In the genomic region with DNA sequence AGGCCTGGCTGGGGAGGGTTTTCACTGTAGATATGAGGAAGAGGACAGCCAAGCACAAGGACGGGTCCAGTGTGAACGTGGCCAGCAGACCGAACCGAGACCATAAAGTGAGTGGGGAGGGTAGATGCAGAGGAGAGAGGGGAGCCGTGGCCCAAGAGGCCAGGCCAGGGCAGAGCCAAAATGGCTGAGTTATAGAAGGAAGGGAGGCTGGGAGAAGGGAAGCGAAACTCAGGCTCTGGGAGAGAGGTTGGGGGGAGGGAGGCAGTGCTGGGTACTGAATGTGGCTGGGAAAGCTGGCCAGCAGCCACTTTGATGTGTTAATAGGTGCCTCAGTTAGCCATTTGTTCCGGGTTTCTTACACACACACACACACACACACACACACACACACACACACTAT, we compare ENCODE assay signal across 12 mouse cellular contexts. TPM values are rescaled to one million over a fixed set of nuclear protein-coding genes. Genes with fewer than 3 reads are reported as not detected.
DNase-seq lines count a peak whose midpoint lies in the region; ATAC-seq and TF ChIP-seq lines count a peak whose summit lies in the region.
"Had no signal": no experiment of that assay in that cellular context is flagged by ENCODE, and none has a peak within 500 bp of the region (broad histone marks: within the 10 kb centered on the region; RNA-seq: fewer than 3 reads in every experiment).

No protein-coding gene starts in this region.

- 0 out of 2 replicates have a peak, but pooled peaks have one; percentile 44 for ATAC-seq in hindbrain, embryonic 16.5 days
- no peak for ATAC-seq in limb, embryonic 12.5 days (ENCODE audit: insufficient number of reproducible peaks, insufficient read depth, low FRiP score, low TSS enrichment, low read depth)

- H3K27ac ChIP-seq in hindbrain, embryonic 16.5 days (ENCODE audit: low read depth, low read length), result no peak overlapping the region; the same call in 1 of the 2 replicates
- no peak overlapping the region for H3K27ac ChIP-seq in hindbrain, embryonic 10.5 days
- peak overlapping the region; percentile 1; the same call in 1 of the 2 replicates for H3K27ac ChIP-seq in spleen, adult 2 months (ENCODE audit: insufficient read depth, low read length)
- H3K27ac ChIP-seq in limb, embryonic 12.5 days, result peak overlapping the region; percentile 47; the same call in 1 of the 2 replicates
- H3K27ac ChIP-seq: kidney, postnatal 0 days had no signal

- no peak for DNase-seq in hindbrain, embryonic 10.5 days (ENCODE audit: low spot score)
- no peak for DNase-seq in spleen, adult 2 months (ENCODE audit: low read depth in 1 of 2, low spot score in 2 of 2)
- no peak for DNase-seq in spleen, adult 18-20 months
- no peak for DNase-seq in frontal cortex, postnatal 25 days (ENCODE audit: low spot score in 2 of 2)
- no peak for DNase-seq in thymus, postnatal 10 days (ENCODE audit: low spot score in 2 of 2)
- DNase-seq: adrenal gland, adult 8-10 months; right cerebral cortex, postnatal 14 days; thymus, adult 2 months had no signal

- H3K4me3 ChIP-seq in hindbrain, embryonic 16.5 days (ENCODE audit: low read length), result no peak overlapping the region
- no peak overlapping the region for H3K4me3 ChIP-seq in hindbrain, embryonic 10.5 days
- no peak overlapping the region for H3K4me3 ChIP-seq in spleen, adult 2 months (ENCODE audit: extremely low read depth, insufficient read depth, insufficient read length)
- H3K4me3 ChIP-seq in limb, embryonic 12.5 days (replicated peaks), result no peak overlapping the region

- H3K9ac ChIP-seq in hindbrain, embryonic 16.5 days (ENCODE audit: low read depth, low read length), result no peak overlapping the region
- no peak overlapping the region for H3K9ac ChIP-seq in limb, embryonic 12.5 days (replicated peaks)

- no peak for TF ChIP-seq POLR2A in spleen, adult 2 months (IDR thresholded peaks at IDR 0.05; ENCODE audit: low read depth, low read length)

- no peaks in the 10 kb centered on the region for H3K27me3 ChIP-seq in hindbrain, embryonic 16.5 days (replicated peaks; ENCODE audit: control insufficient read depth, insufficient read depth, low read length)
- no peaks in the 10 kb centered on the region for H3K27me3 ChIP-seq in hindbrain, embryonic 10.5 days (ENCODE audit: insufficient read depth, poor library complexity, severe bottlenecking)
- H3K27me3 ChIP-seq in spleen, adult 2 months (ENCODE audit: control insufficient read depth, insufficient read depth, low read length), result no peaks in the 10 kb centered on the region
- H3K27me3 ChIP-seq in limb, embryonic 12.5 days, result no peaks in the 10 kb centered on the region

- H3K36me3 ChIP-seq in hindbrain, embryonic 16.5 days (ENCODE audit: control insufficient read depth, insufficient read depth, low read length), result no peaks in the 10 kb centered on the region
- H3K36me3 ChIP-seq in hindbrain, embryonic 10.5 days, result no peaks in the 10 kb centered on the region
- H3K36me3 ChIP-seq in spleen, adult 2 months (ENCODE audit: control insufficient read depth, insufficient read depth, low read length), result no peaks in the 10 kb centered on the region
- no peaks in the 10 kb centered on the region for H3K36me3 ChIP-seq in limb, embryonic 12.5 days

- H3K4me1 ChIP-seq in hindbrain, embryonic 16.5 days (ENCODE audit: control insufficient read depth, insufficient read depth, low read depth, low read length), result peaks cover 10% of the 10 kb centered on the region; the same call in 1 of the 2 replicates
- peaks cover 29% of the 10 kb centered on the region for H3K4me1 ChIP-seq in hindbrain, embryonic 10.5 days (replicated peaks)
- peaks cover 42% of the 10 kb centered on the region for H3K4me1 ChIP-seq in spleen, adult 2 months (ENCODE audit: control insufficient read depth, insufficient read depth, insufficient read length)
- H3K4me1 ChIP-seq in limb, embryonic 12.5 days (replicated peaks), result peaks cover 41% of the 10 kb centered on the region

- no peak overlapping the region for H3K4me2 ChIP-seq in hindbrain, embryonic 16.5 days (ENCODE audit: low read length)
- no peak overlapping the region for H3K4me2 ChIP-seq in limb, embryonic 12.5 days

- H3K9me3 ChIP-seq in hindbrain, embryonic 16.5 days (ENCODE audit: control insufficient read depth, low read length), result no peaks in the 10 kb centered on the region
- H3K9me3 ChIP-seq in hindbrain, embryonic 10.5 days, result no peaks in the 10 kb centered on the region
- H3K9me3 ChIP-seq in limb, embryonic 12.5 days, result no peaks in the 10 kb centered on the region
- H3K9me3 ChIP-seq: G1E had no signal

- no peak for TF ChIP-seq CTCF in spleen, adult 2 months (IDR thresholded peaks at IDR 0.05; ENCODE audit: extremely low read depth, insufficient read depth, insufficient read length, insufficient replicate concordance)

- WGBS in hindbrain, embryonic 16.5 days, result 55% methylated on average over 7 of the region's 7 CpGs
- 71% methylated on average over 7 of the region's 7 CpGs for WGBS in hindbrain, embryonic 10.5 days
- WGBS in spleen, adult 2 months, result 72% methylated on average over 7 of the region's 7 CpGs
- WGBS in limb, embryonic 12.5 days, result 51% methylated on average over 6 of the region's 7 CpGs

RNA-seq across cellular contexts. Expression of a gene that starts 14.6 kb away (rescaled TPM):
- 35.8 and 36.7 TPM in 2 replicates for polyA plus RNA-seq in hindbrain, embryonic 16.5 days (2015; fragmentation: Nextera tagmentation; extraction: Ambion mirVana)
- 14.7 and 16.0 TPM in 2 replicates for polyA plus RNA-seq in hindbrain, embryonic 10.5 days (2016; fragmentation: Nextera tagmentation; extraction: Ambion mirVana)
- 78.7 and 92.4 TPM in 2 replicates for polyA plus RNA-seq in spleen, adult 2 months (2012; rRNA removed)
- polyA plus RNA-seq in limb, embryonic 12.5 days (2016; fragmentation: Nextera tagmentation; extraction: Ambion mirVana), result 15.3 and 19.8 TPM in 2 replicates

RNA-seq across cellular contexts. Expression of a gene that starts 24.9 kb away (rescaled TPM):
- polyA plus RNA-seq in hindbrain, embryonic 16.5 days (2015; fragmentation: Nextera tagmentation; extraction: Ambion mirVana), result 34.4 and 37.3 TPM in 2 replicates
- polyA plus RNA-seq in hindbrain, embryonic 10.5 days (2016; fragmentation: Nextera tagmentation; extraction: Ambion mirVana), result 35.1 and 35.5 TPM in 2 replicates
- polyA plus RNA-seq in spleen, adult 2 months (2012; rRNA removed), result 15.0 and 15.1 TPM in 2 replicates
- 36.4 and 38.9 TPM in 2 replicates for polyA plus RNA-seq in limb, embryonic 12.5 days (2016; fragmentation: Nextera tagmentation; extraction: Ambion mirVana)

Comparison
In these comparisons a context has a peak if more than half of its experiments do, and no peak if none do; other contexts are left out.
1. H3K27ac ChIP-seq: peak in spleen, adult 2 months (single experiment) and limb, embryonic 12.5 days (single experiment); none in hindbrain, embryonic 16.5 days (single experiment) and hindbrain, embryonic 10.5 days (single experiment).